Mouse (Mus musculus): ENCODE data around the gene Vsig2. TPM values are rescaled to one million over a fixed set of nuclear protein-coding genes. Genes with fewer than 3 reads are reported as not detected.

Gene Vsig2
- polyA plus RNA-seq, 1 experiment = 0.18 TPM

DNA sequence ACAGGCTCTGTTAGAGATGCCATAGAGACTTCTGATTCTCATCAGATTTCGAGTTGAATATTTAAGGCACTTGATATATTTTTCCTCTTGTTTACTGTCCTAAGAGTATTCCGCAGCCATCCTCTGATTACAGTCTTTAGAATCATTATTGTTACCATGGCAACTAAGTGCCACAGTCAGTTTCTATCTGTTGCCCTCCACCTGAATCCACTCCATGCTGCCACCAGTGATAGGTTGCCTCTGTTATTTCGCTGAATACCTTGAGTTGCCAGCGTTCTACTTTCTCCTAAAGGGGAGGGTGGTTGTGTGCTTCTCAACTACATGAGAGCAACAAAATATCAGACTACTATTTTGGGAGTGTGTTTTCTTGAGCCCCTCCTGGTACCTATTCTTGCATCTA, 47.7 kb downstream of the Vsig2 start:
- Histone ChIP-seq H3K79me2 (ENCODE audit: control insufficient read depth, insufficient read depth) (no peaks in the 10 kb centered on the region), H3K4me3 (ENCODE audit: insufficient read depth, poor library complexity, severe bottlenecking) (no peak overlapping the region), H3ac (ENCODE audit: control insufficient read depth, insufficient read length, low read depth) (no peak overlapping the region), H3K36me3 (ENCODE audit: control insufficient read depth, insufficient read depth) (no peaks in the 10 kb centered on the region), H3K27me3 (ENCODE audit: control insufficient read depth, insufficient read depth, insufficient read length) (peaks cover 14% of the 10 kb centered on the region), H3K79me3 (ENCODE audit: low read depth) (no peaks in the 10 kb centered on the region)
- no peak for TF ChIP-seq USF1 (IDR thresholded peaks at IDR 0.05; ENCODE audit: low read depth)
- TF ChIP-seq MYOD1 (IDR thresholded peaks at IDR 0.05; ENCODE audit: control insufficient read depth, insufficient read length, low read depth) = no peak
- no peak for TF ChIP-seq MYOG (IDR thresholded peaks at IDR 0.05; ENCODE audit: control insufficient read depth, extremely low read depth, insufficient read length)
- no peak for TF ChIP-seq MAX (IDR thresholded peaks at IDR 0.05)
- TF ChIP-seq CEBPB (IDR thresholded peaks at IDR 0.05; ENCODE audit: low read depth) = no peak
- TF ChIP-seq CTCF (IDR thresholded peaks at IDR 0.05; ENCODE audit: control insufficient read depth, insufficient read depth, insufficient read length) = no peak
- no peak for TF ChIP-seq FOSL1 (IDR thresholded peaks at IDR 0.05; ENCODE audit: insufficient read depth, low read length, poor library complexity, severe bottlenecking)

- H3K4me3 ChIP-seq (ENCODE audit: insufficient read depth, poor library complexity, severe bottlenecking) = no peak overlapping the region
- no peaks in the 10 kb centered on the region for H3K79me2 ChIP-seq (ENCODE audit: control insufficient read depth, insufficient read depth)
- no peak overlapping the region for H3ac ChIP-seq (ENCODE audit: control insufficient read depth, insufficient read length, low read depth)
- peak; percentile 51 for TF ChIP-seq USF1 (IDR thresholded peaks at IDR 0.05; ENCODE audit: low read depth)
- no peak for TF ChIP-seq MYOG (IDR thresholded peaks at IDR 0.05; ENCODE audit: control insufficient read depth, extremely low read depth, insufficient read length)
- no peaks in the 10 kb centered on the region for H3K79me3 ChIP-seq (ENCODE audit: low read depth)
- H3K27me3 ChIP-seq (ENCODE audit: control insufficient read depth, insufficient read depth, insufficient read length) = peaks cover 6% of the 10 kb centered on the region
- H3K36me3 ChIP-seq (ENCODE audit: control insufficient read depth, insufficient read depth) = no peaks in the 10 kb centered on the region
Observed at GRCm38 (mm10) chr9:37590381-37590780, 51.3 kb downstream of the Vsig2 start.

DNA sequence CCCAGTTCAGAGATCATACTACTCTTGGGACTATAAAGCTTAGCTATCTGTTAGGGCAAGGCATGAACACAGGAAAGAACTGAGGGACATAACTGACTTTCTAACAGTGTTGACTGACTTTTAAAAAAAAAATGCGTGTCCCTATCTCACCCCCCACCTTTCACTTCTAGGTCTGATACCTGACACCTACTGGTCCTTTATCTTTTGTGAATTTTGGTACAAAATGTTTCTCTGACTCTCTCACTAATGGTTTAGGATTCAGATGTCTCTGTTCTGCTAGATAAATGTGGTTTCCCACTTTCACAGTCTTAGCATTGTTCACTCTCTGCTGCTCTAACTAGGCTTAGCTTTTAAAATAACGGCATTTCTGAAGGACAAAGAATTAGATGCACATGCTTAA, 53.0 kb downstream of the Vsig2 start:
- Histone ChIP-seq H3K27me3 (ENCODE audit: control insufficient read depth, insufficient read depth, insufficient read length) (peaks cover 6% of the 10 kb centered on the region), H3K79me2 (ENCODE audit: control insufficient read depth, insufficient read depth) (no peaks in the 10 kb centered on the region), H3K4me3 (ENCODE audit: insufficient read depth, poor library complexity, severe bottlenecking) (no peak overlapping the region), H3K36me3 (ENCODE audit: control insufficient read depth, insufficient read depth) (no peaks in the 10 kb centered on the region), H3ac (ENCODE audit: control insufficient read depth, insufficient read length, low read depth) (no peak overlapping the region), H3K79me3 (ENCODE audit: low read depth) (no peaks in the 10 kb centered on the region)
- TF ChIP-seq USF1 (IDR thresholded peaks at IDR 0.05; ENCODE audit: low read depth) (no peak), MYOD1 (IDR thresholded peaks at IDR 0.05; ENCODE audit: control insufficient read depth, insufficient read length, low read depth) (no peak), MYOG (IDR thresholded peaks at IDR 0.05; ENCODE audit: control insufficient read depth, extremely low read depth, insufficient read length) (no peak), CEBPB (IDR thresholded peaks at IDR 0.05; ENCODE audit: low read depth) (no peak), CTCF (IDR thresholded peaks at IDR 0.05; ENCODE audit: control insufficient read depth, insufficient read depth, insufficient read length) (no peak), FOSL1 (IDR thresholded peaks at IDR 0.05; ENCODE audit: insufficient read depth, low read length, poor library complexity, severe bottlenecking) (no peak), MAX (IDR thresholded peaks at IDR 0.05) (no peak)

- H3K79me3 ChIP-seq (ENCODE audit: low read depth) = no peaks in the 10 kb centered on the region
- H3ac ChIP-seq (ENCODE audit: control insufficient read depth, insufficient read length, low read depth) = no peak overlapping the region
- H3K79me2 ChIP-seq (ENCODE audit: control insufficient read depth, insufficient read depth) = no peaks in the 10 kb centered on the region
- TF ChIP-seq FOSL1 (IDR thresholded peaks at IDR 0.05; ENCODE audit: insufficient read depth, low read length, poor library complexity, severe bottlenecking) (no peak), MYOG (IDR thresholded peaks at IDR 0.05; ENCODE audit: control insufficient read depth, extremely low read depth, insufficient read length) (no peak), USF1 (IDR thresholded peaks at IDR 0.05; ENCODE audit: low read depth) (no peak), CTCF (IDR thresholded peaks at IDR 0.05; ENCODE audit: control insufficient read depth, insufficient read depth, insufficient read length) (no peak), CEBPB (IDR thresholded peaks at IDR 0.05; ENCODE audit: low read depth) (no peak), MAX (IDR thresholded peaks at IDR 0.05) (no peak), MYOD1 (IDR thresholded peaks at IDR 0.05; ENCODE audit: control insufficient read depth, insufficient read length, low read depth) (no peak)
- no peaks in the 10 kb centered on the region for H3K36me3 ChIP-seq (ENCODE audit: control insufficient read depth, insufficient read depth)
- H3K27me3 ChIP-seq (ENCODE audit: control insufficient read depth, insufficient read depth, insufficient read length) = peaks cover 6% of the 10 kb centered on the region
- no peak overlapping the region for H3K4me3 ChIP-seq (ENCODE audit: insufficient read depth, poor library complexity, severe bottlenecking)
Observed at GRCm38 (mm10) chr9:37592633-37593032, 53.6 kb downstream of the Vsig2 start.

DNA sequence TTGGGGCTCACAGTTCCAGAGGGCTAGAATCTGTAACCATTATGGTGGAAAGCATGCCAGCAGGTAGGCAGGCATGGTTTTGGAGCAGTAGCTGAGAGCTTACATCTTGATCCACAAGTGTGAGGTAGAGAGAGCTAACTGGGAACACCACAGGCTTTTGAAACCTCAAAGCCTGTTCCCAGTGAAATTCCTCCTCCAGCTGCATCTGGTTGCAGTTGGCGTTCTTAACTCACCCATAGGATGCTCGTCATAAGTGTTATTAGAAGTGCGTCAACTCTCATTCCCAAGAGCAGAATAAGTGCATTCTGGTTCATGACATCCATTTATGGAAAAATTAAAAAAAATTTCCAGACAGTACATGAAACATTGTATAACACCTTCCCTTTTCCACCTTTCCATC, 54.6 kb downstream of the Vsig2 start:
- H3K36me3 ChIP-seq (ENCODE audit: control insufficient read depth, insufficient read depth) = no peaks in the 10 kb centered on the region

More for the DNA sequence above, 54.6 kb downstream of the Vsig2 start:
- Histone ChIP-seq H3K79me2 (ENCODE audit: control insufficient read depth, insufficient read depth) (no peaks in the 10 kb centered on the region), H3K27me3 (ENCODE audit: control insufficient read depth, insufficient read depth, insufficient read length) (peaks cover 3% of the 10 kb centered on the region), H3K79me3 (ENCODE audit: low read depth) (no peaks in the 10 kb centered on the region), H3K4me3 (ENCODE audit: insufficient read depth, poor library complexity, severe bottlenecking) (no peak overlapping the region), H3ac (ENCODE audit: control insufficient read depth, insufficient read length, low read depth) (no peak overlapping the region)
- no peak for TF ChIP-seq MYOG (IDR thresholded peaks at IDR 0.05; ENCODE audit: control insufficient read depth, extremely low read depth, insufficient read length)

Other genes starting within 250 kb of the Vsig2 start
- 0.56 TPM for gene Ccdc15, start 190.8 kb upstream of the Vsig2 start, polyA plus RNA-seq (2012; fragmentation: generic; extraction: Trizol)
- gene Hepacam, start 171.9 kb upstream of the Vsig2 start, polyA plus RNA-seq (2012; fragmentation: generic; extraction: Trizol) = 0.01 TPM
- gene Robo4, start 137.4 kb upstream of the Vsig2 start, polyA plus RNA-seq (2012; fragmentation: generic; extraction: Trizol) = not detected
- gene Robo3, start 106.0 kb upstream of the Vsig2 start, polyA plus RNA-seq (2012; fragmentation: generic; extraction: Trizol) = 0.18 TPM
- gene Msantd2, start 49.9 kb upstream of the Vsig2 start, polyA plus RNA-seq (2012; fragmentation: generic; extraction: Trizol) = 8.4 TPM
- gene Esam, start 11.2 kb upstream of the Vsig2 start, polyA plus RNA-seq (2012; fragmentation: generic; extraction: Trizol) = 0.06 TPM
- gene Nrgn, start 13.6 kb downstream of the Vsig2 start, polyA plus RNA-seq (2012; fragmentation: generic; extraction: Trizol) = 2.6 TPM
- 0.51 TPM for gene Siae, start 16.4 kb downstream of the Vsig2 start, polyA plus RNA-seq (2012; fragmentation: generic; extraction: Trizol)
- 1.2 TPM for gene Spa17, start 74.5 kb downstream of the Vsig2 start, polyA plus RNA-seq (2012; fragmentation: generic; extraction: Trizol)
- gene Tbrg1, start 118.1 kb downstream of the Vsig2 start, polyA plus RNA-seq (2012; fragmentation: generic; extraction: Trizol) = 89.7 TPM
- not detected for gene Panx3, start 130.0 kb downstream of the Vsig2 start, polyA plus RNA-seq (2012; fragmentation: generic; extraction: Trizol)
- not detected for gene Olfr160, start 177.0 kb downstream of the Vsig2 start, polyA plus RNA-seq (2012; fragmentation: generic; extraction: Trizol)
- gene Olfr874, start 205.9 kb downstream of the Vsig2 start, polyA plus RNA-seq (2012; fragmentation: generic; extraction: Trizol) = not detected
- gene Olfr875, start 232.6 kb downstream of the Vsig2 start, polyA plus RNA-seq (2012; fragmentation: generic; extraction: Trizol) = not detected

Data from C2C12 (cell line).